Mouse (Mus musculus) hindbrain, postnatal 0 days (tissue): ENCODE measurements around the gene Efna4. TPM values are rescaled to one million over a fixed set of nuclear protein-coding genes. Genes with fewer than 3 reads are reported as not detected.

ENCODE experiments used
- ATAC-seq: fragments of 200-750 bp; cut with Nextera tagmentation; 2 replicates; pipeline ENCODE4 v1.8.0; 2017; ENCODE audit warnings: mild to moderate bottlenecking, moderate TSS enrichment, moderate library complexity
- DNase-seq: peaks from one replicate; pipeline ENCODE4 v3.0.0-alpha.2; 2015; ENCODE audit warnings: low spot score
- H3K27ac ChIP-seq: fragments of 300-500 bp; sonication (generic); 2 replicates; pipeline ENCODE4 v1.5.1; 2014; ENCODE audit warnings: mild to moderate bottlenecking
- H3K27me3 ChIP-seq: fragments of 300-500 bp; sonication (generic); 2 replicates; pipeline ENCODE4 v1.6.1; 2014; ENCODE audit warnings: low read length, mixed read lengths; ENCODE audit not compliant: insufficient read depth
- H3K36me3 ChIP-seq: fragments of 300-500 bp; sonication (generic); 2 replicates; pipeline ENCODE4 v1.6.1; 2014; ENCODE audit warnings: low read length, mixed read lengths; ENCODE audit not compliant: insufficient read depth
- H3K4me1 ChIP-seq: fragments of 300-500 bp; sonication (generic); 2 replicates; pipeline ENCODE4 v1.6.1; 2014; ENCODE audit warnings: antibody characterized with exemption, low read length, mixed read lengths; ENCODE audit not compliant: insufficient read depth
- H3K4me2 ChIP-seq: fragments of 300-500 bp; sonication (generic); 2 replicates; pipeline ENCODE4 v1.6.1; 2014; ENCODE audit warnings: low read depth, mild to moderate bottlenecking, low read length, moderate library complexity, mixed read lengths
- H3K4me3 ChIP-seq: fragments of 300-500 bp; sonication (generic); 2 replicates; pipeline ENCODE4 v1.5.1; 2014; ENCODE audit warnings: low read length
- H3K9ac ChIP-seq: fragments of 300-500 bp; sonication (generic); replicated peaks from 2 replicates; pipeline ENCODE4 v1.6.1; 2014; ENCODE audit warnings: mild to moderate bottlenecking, low read length, moderate library complexity, mixed read lengths
- H3K9me3 ChIP-seq: fragments of 300-500 bp; sonication (generic); 2 replicates; pipeline ENCODE4 v1.6.1; 2016; ENCODE audit warnings: low read length, mixed read lengths
- CTCF ChIP-seq: IDR thresholded peaks from 2 replicates; pipeline ENCODE4 v1.5.1; 2016; ENCODE audit warnings: antibody characterized with exemption, control low read depth, low read depth
- WGBS: fragments of 180-500 bp; shearing (Covaris S2); extraction: QIAGEN DNeasy Blood & Tissue Kit; methylation state at CpG from one replicate; pipeline ENCODE4 v1.1.7; 2014; 5-methylcytosine and 5-hydroxymethylcytosine counted together
- polyA plus RNA-seq: library from polyadenylated mRNA; unstranded; fragments of >200 nt; fragmentation: Nextera tagmentation; extraction: Ambion mirVana; gene quantifications from 2 replicates; pipeline ENCODE4 v1.2.1, GENCODE M21; 2015
- total RNA-seq: library from RNA; depleted of rRNA; stranded (reverse); fragments of >200 nt; gene quantifications from 2 replicates; pipeline ENCODE4 v1.2.3, GENCODE M21; 2014

The Efna4 gene
- total and polyA plus RNA-seq, 2 experiments from 2014 or later: 3.5 to 7.6 TPM

- Histone ChIP-seq H3K36me3 (0 out of 2 replicates have a peak, but pooled peaks cover 3% of the 10 kb centered on the region), H3K9ac (no peak overlapping the region), H3K27ac (no peak overlapping the region), H3K27me3 (no peaks in the 10 kb centered on the region), H3K4me3 (no peak overlapping the region), H3K4me2 (peak overlapping the region; percentile 33; the same call in 1 of the 2 replicates), H3K4me1 (peaks cover 16% of the 10 kb centered on the region), H3K9me3 (no peaks in the 10 kb centered on the region)
- DNase-seq: no peak
- 0 out of 2 replicates have a peak, but pooled peaks have one; percentile 13 for ATAC-seq
- no peak for TF ChIP-seq CTCF
- 27% methylated on average over 12 of the region's 12 CpGs for WGBS
Observed at GRCm38 (mm10) chr3:89332476-89332875, 5.4 kb downstream of the Efna4 start.

GRCm38 (mm10) chr3:89332013-89332412 lies 5.8 kb downstream of the Efna4 start:
- Histone ChIP-seq H3K36me3 (0 out of 2 replicates have a peak, but pooled peaks cover 3% of the 10 kb centered on the region), H3K27me3 (no peaks in the 10 kb centered on the region), H3K4me1 (peaks cover 16% of the 10 kb centered on the region), H3K9ac (no peak overlapping the region), H3K4me2 (no peak overlapping the region), H3K9me3 (no peaks in the 10 kb centered on the region), H3K27ac (no peak overlapping the region), H3K4me3 (no peak overlapping the region)
- WGBS: 30% methylated on average over 10 of the region's 10 CpGs
- ATAC-seq: no peak
- TF ChIP-seq CTCF: no peak
- no peak for DNase-seq

GRCm38 (mm10) chr3:89331561-89331960 lies 6.3 kb downstream of the Efna4 start:
- Histone ChIP-seq H3K4me3 (no peak overlapping the region), H3K36me3 (0 out of 2 replicates have a peak, but pooled peaks cover 3% of the 10 kb centered on the region), H3K9ac (no peak overlapping the region), H3K4me2 (no peak overlapping the region), H3K4me1 (peaks cover 16% of the 10 kb centered on the region), H3K9me3 (no peaks in the 10 kb centered on the region), H3K27ac (no peak overlapping the region), H3K27me3 (no peaks in the 10 kb centered on the region)
- DNase-seq (no peak), ATAC-seq (no peak)
- TF ChIP-seq CTCF: no peak
- WGBS: 70% methylated on average over 13 of the region's 13 CpGs

- H3K9me3 ChIP-seq: no peaks in the 10 kb centered on the region
- TF ChIP-seq CTCF: no peak
- no peak overlapping the region for H3K27ac ChIP-seq
- H3K4me3 ChIP-seq: no peak overlapping the region
- no peak overlapping the region for H3K4me2 ChIP-seq
- DNase-seq: peak; percentile 60
- H3K9ac ChIP-seq: no peak overlapping the region
- peak; percentile 48 for ATAC-seq
- 0 out of 2 replicates have a peak, but pooled peaks cover 3% of the 10 kb centered on the region for H3K36me3 ChIP-seq
- H3K4me1 ChIP-seq: peaks cover 16% of the 10 kb centered on the region
- H3K27me3 ChIP-seq: no peaks in the 10 kb centered on the region
- 26% methylated on average over 10 of the region's 10 CpGs for whole genome bisulfite sequencing
Observed at GRCm38 (mm10) chr3:89330948-89331347, 6.9 kb downstream of the Efna4 start.

- DNase-seq (no peak), ATAC-seq (no peak)
- H3K27me3 ChIP-seq: no peaks in the 10 kb centered on the region
- H3K4me1 ChIP-seq: peaks cover 16% of the 10 kb centered on the region
- H3K4me2 ChIP-seq: no peak overlapping the region
- H3K9ac ChIP-seq: no peak overlapping the region
- H3K9me3 ChIP-seq: no peaks in the 10 kb centered on the region
- H3K36me3 ChIP-seq: 0 out of 2 replicates have a peak, but pooled peaks cover 3% of the 10 kb centered on the region
- no peak for TF ChIP-seq CTCF
- H3K27ac ChIP-seq: no peak overlapping the region
- H3K4me3 ChIP-seq: no peak overlapping the region
- WGBS: 39% methylated on average over 3 of the region's 3 CpGs
Observed at GRCm38 (mm10) chr3:89330346-89330745, 7.5 kb downstream of the Efna4 start.

- H3K4me3 ChIP-seq: no peak overlapping the region
- ATAC-seq: 0 out of 2 replicates have a peak, but pooled peaks have one; percentile 30
Observed at GRCm38 (mm10) chr3:89328623-89329022, 9.2 kb downstream of the Efna4 start.

GRCm38 (mm10) chr3:89327371-89327870 lies 10.4 kb downstream of the Efna4 start:
- H3K27ac ChIP-seq: no peak overlapping the region
- 53% methylated on average over 9 of the region's 9 CpGs for WGBS
- no peak for DNase-seq
- H3K27me3 ChIP-seq: no peaks in the 10 kb centered on the region
- no peak for TF ChIP-seq CTCF
- peaks cover 6% of the 10 kb centered on the region for H3K4me1 ChIP-seq
- no peaks in the 10 kb centered on the region for H3K9me3 ChIP-seq
- no peak overlapping the region for H3K4me2 ChIP-seq
- no peak for ATAC-seq
- no peaks in the 10 kb centered on the region for H3K36me3 ChIP-seq
- no peak overlapping the region for H3K4me3 ChIP-seq
- no peak overlapping the region for H3K9ac ChIP-seq

More at GRCm38 (mm10) chr3:89328623-89329022, 9.2 kb downstream of the Efna4 start:
- no peak overlapping the region for H3K27ac ChIP-seq
- no peak for TF ChIP-seq CTCF
- H3K4me2 ChIP-seq: no peak overlapping the region
- DNase-seq: no peak
- H3K9ac ChIP-seq: no peak overlapping the region
- 20% methylated on average over 4 of the region's 4 CpGs for WGBS
- H3K9me3 ChIP-seq: no peaks in the 10 kb centered on the region
- H3K27me3 ChIP-seq: no peaks in the 10 kb centered on the region
- H3K36me3 ChIP-seq: no peaks in the 10 kb centered on the region
- H3K4me1 ChIP-seq: peaks cover 16% of the 10 kb centered on the region
